Mouse (Mus musculus) mesoderm, embryonic 11.5 days (tissue): ENCODE measurements around the gene Megf8.
A peak's percentile ranks its signal among the peaks of the same experiment; 100 is the strongest.
"Not testable (repeated sequence)": the region's sequence is repeated elsewhere in the genome, so short reads cannot be mapped to it uniquely, and the experiment has no call there.

Experiments used
- DNase-seq: peaks from one replicate; pipeline ENCODE4 v3.0.0-alpha.2; 2012; ENCODE audit warnings: low read depth, low spot score

The Megf8 gene

GRCm38 (mm10) chr7:25297454-25298325, 19.3 kb upstream of the Megf8 start, which contains the start of gene Pafah1b3:
Gene Pafah1b3, minus strand, starts transcription at chr7:25297986.
- peak; percentile 97 for DNase-seq

GRCm38 (mm10) chr7:25301063-25301462, 15.9 kb upstream of the Megf8 start, which contains the start of gene Prr19:
Gene Prr19, plus strand, starts transcription at chr7:25301411.
- DNase-seq: peak; percentile 54

- DNase-seq: no peak
Observed at GRCm38 (mm10) chr7:25303003-25303684, 13.8 kb upstream of the Megf8 start.

- no peak for DNase-seq
Observed at GRCm38 (mm10) chr7:25303685-25304006, 13.3 kb upstream of the Megf8 start.

- DNase-seq: no peak
Observed at GRCm38 (mm10) chr7:25305481-25305880, 11.5 kb upstream of the Megf8 start.

- DNase-seq: peak; percentile 89
Observed at GRCm38 (mm10) chr7:25305956-25306613, 10.9 kb upstream of the Megf8 start, which contains the start of gene Tmem145. Gene Tmem145, plus strand, starts transcription at chr7:25306106.

- DNase-seq: no peak
Observed at GRCm38 (mm10) chr7:25306614-25306996, 10.4 kb upstream of the Megf8 start.

GRCm38 (mm10) chr7:25308702-25309318, 8.2 kb upstream of the Megf8 start:
- DNase-seq: no peak

- DNase-seq: no peak
Observed at GRCm38 (mm10) chr7:25309425-25309824, 7.5 kb upstream of the Megf8 start.

- DNase-seq: no peak
Observed at GRCm38 (mm10) chr7:25311193-25311592, 5.8 kb upstream of the Megf8 start.

GRCm38 (mm10) chr7:25313325-25313724, 3.6 kb upstream of the Megf8 start:
- DNase-seq: no peak

- no peak for DNase-seq
Observed at GRCm38 (mm10) chr7:25314606-25315305, 2.2 kb upstream of the Megf8 start.

- DNase-seq: peak; percentile 23
Observed at GRCm38 (mm10) chr7:25315306-25316041, 1.5 kb upstream of the Megf8 start.

- no peak for DNase-seq
Observed at GRCm38 (mm10) chr7:25317446-25317999, 559 bp downstream of the Megf8 start.

GRCm38 (mm10) chr7:25322058-25322484, 5.1 kb downstream of the Megf8 start:
- DNase-seq: peak; percentile 88

GRCm38 (mm10) chr7:25323219-25323618, 6.3 kb downstream of the Megf8 start:
- no peak for DNase-seq

GRCm38 (mm10) chr7:25325431-25325830, 8.5 kb downstream of the Megf8 start:
- DNase-seq: not testable (repeated sequence)

- DNase-seq: no peak
Observed at GRCm38 (mm10) chr7:25326233-25326632, 9.3 kb downstream of the Megf8 start.

- peak; percentile 82 for DNase-seq
Observed at GRCm38 (mm10) chr7:25333596-25334307, 16.8 kb downstream of the Megf8 start.
